Mouse (Mus musculus): Measurements from ENCODE around the gene Coro2a. TPM values are rescaled to one million over a fixed set of nuclear protein-coding genes. Genes with fewer than 3 reads are reported as not detected.

Coro2a gene
- polyA plus RNA-seq, 2 experiments: 2.2 to 3.2 TPM

DNA sequence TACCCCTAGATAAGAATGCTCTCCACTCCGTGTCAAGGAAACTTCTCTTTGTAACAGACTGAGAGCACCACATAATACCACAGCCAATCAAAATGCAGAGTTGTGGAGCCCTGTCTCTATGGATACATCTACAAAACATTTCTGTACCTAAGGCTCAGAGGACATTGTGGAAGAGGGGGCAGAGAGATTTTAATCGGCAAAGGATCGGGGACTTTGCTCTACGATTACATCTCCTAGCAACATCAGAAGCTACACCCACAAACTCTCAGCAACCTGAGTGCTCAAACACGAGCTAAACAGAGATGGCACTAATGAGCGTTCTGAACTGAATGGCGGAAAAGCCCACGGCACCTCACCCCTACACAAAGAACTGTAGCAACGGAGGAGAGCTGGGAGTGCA is 30.3 kb downstream of the Coro2a start:
- TF ChIP-seq POLR2A (IDR thresholded peaks at IDR 0.05; ENCODE audit: borderline replicate concordance, extremely low read depth, insufficient read depth, insufficient read length): no peak
- no peak for DNase-seq (ENCODE audit: low spot score)
- no peak for ATAC-seq (ENCODE audit: low FRiP score, low read depth)

GRCm38 (mm10) chr4:46569671-46570070 is 32.3 kb downstream of the Coro2a start:
- no peaks in the 10 kb centered on the region for H3K36me3 ChIP-seq (ENCODE audit: control insufficient read depth, insufficient read depth, low read length)
- H3K27me3 ChIP-seq (ENCODE audit: control insufficient read depth, insufficient read depth, low read length): no peaks in the 10 kb centered on the region
- H3K4me1 ChIP-seq (ENCODE audit: control insufficient read depth, insufficient read depth, low read length): peaks cover 2% of the 10 kb centered on the region; the same call in 1 of the 2 replicates
- no peak overlapping the region for H3K4me2 ChIP-seq (replicated peaks; ENCODE audit: low read depth, low read length, severe bottlenecking)
- H3K9me3 ChIP-seq (ENCODE audit: control insufficient read depth, low read length): no peaks in the 10 kb centered on the region
- TF ChIP-seq POLR2A (IDR thresholded peaks at IDR 0.05; ENCODE audit: borderline replicate concordance, extremely low read depth, insufficient read depth, insufficient read length): no peak
- no peak for DNase-seq (ENCODE audit: low spot score)
- no peak overlapping the region for H3K27ac ChIP-seq (replicated peaks; ENCODE audit: low read depth, low read length)
- no peak overlapping the region for H3K9ac ChIP-seq (ENCODE audit: low read depth, low read length, severe bottlenecking)
- no peak for ATAC-seq (ENCODE audit: low FRiP score, low read depth)
- no peak overlapping the region for H3K4me3 ChIP-seq (replicated peaks; ENCODE audit: low read length)
- 49% methylated on average over 5 of the region's 5 CpGs for WGBS

More for the DNA sequence above, 30.3 kb downstream of the Coro2a start:
- Histone ChIP-seq H3K9me3 (ENCODE audit: control insufficient read depth, low read length) (no peaks in the 10 kb centered on the region), H3K36me3 (ENCODE audit: control insufficient read depth, insufficient read depth, low read length) (no peaks in the 10 kb centered on the region), H3K9ac (ENCODE audit: low read depth, low read length, severe bottlenecking) (no peak overlapping the region), H3K27ac (replicated peaks; ENCODE audit: low read depth, low read length) (no peak overlapping the region), H3K27me3 (ENCODE audit: control insufficient read depth, insufficient read depth, low read length) (no peaks in the 10 kb centered on the region), H3K4me2 (replicated peaks; ENCODE audit: low read depth, low read length, severe bottlenecking) (no peak overlapping the region), H3K4me3 (replicated peaks; ENCODE audit: low read length) (no peak overlapping the region), H3K4me1 (ENCODE audit: control insufficient read depth, insufficient read depth, low read length) (peaks cover 3% of the 10 kb centered on the region; the same call in 1 of the 2 replicates)
- WGBS: 88% methylated on average over 9 of the region's 9 CpGs

GRCm38 (mm10) chr4:46568169-46568568 is 33.8 kb downstream of the Coro2a start:
- H3K9ac ChIP-seq (ENCODE audit: low read depth, low read length, severe bottlenecking): no peak overlapping the region
- DNase-seq (ENCODE audit: low spot score) (no peak), ATAC-seq (ENCODE audit: low FRiP score, low read depth) (no peak)
- no peaks in the 10 kb centered on the region for H3K4me1 ChIP-seq (ENCODE audit: control insufficient read depth, insufficient read depth, low read length)
- no peak overlapping the region for H3K4me2 ChIP-seq (replicated peaks; ENCODE audit: low read depth, low read length, severe bottlenecking)
- no peaks in the 10 kb centered on the region for H3K36me3 ChIP-seq (ENCODE audit: control insufficient read depth, insufficient read depth, low read length)
- no peak overlapping the region for H3K27ac ChIP-seq (replicated peaks; ENCODE audit: low read depth, low read length)
- no peaks in the 10 kb centered on the region for H3K27me3 ChIP-seq (ENCODE audit: control insufficient read depth, insufficient read depth, low read length)
- WGBS: 89% methylated on average over 8 of the region's 8 CpGs
- TF ChIP-seq POLR2A (IDR thresholded peaks at IDR 0.05; ENCODE audit: borderline replicate concordance, extremely low read depth, insufficient read depth, insufficient read length): no peak
- no peak overlapping the region for H3K4me3 ChIP-seq (replicated peaks; ENCODE audit: low read length)
- no peaks in the 10 kb centered on the region for H3K9me3 ChIP-seq (ENCODE audit: control insufficient read depth, low read length)

- Histone ChIP-seq H3K4me3 (replicated peaks; ENCODE audit: low read length) (no peak overlapping the region), H3K4me1 (ENCODE audit: control insufficient read depth, insufficient read depth, low read length) (no peaks in the 10 kb centered on the region), H3K4me2 (replicated peaks; ENCODE audit: low read depth, low read length, severe bottlenecking) (no peak overlapping the region), H3K36me3 (ENCODE audit: control insufficient read depth, insufficient read depth, low read length) (no peaks in the 10 kb centered on the region), H3K9ac (ENCODE audit: low read depth, low read length, severe bottlenecking) (no peak overlapping the region), H3K9me3 (ENCODE audit: control insufficient read depth, low read length) (no peaks in the 10 kb centered on the region), H3K27ac (replicated peaks; ENCODE audit: low read depth, low read length) (no peak overlapping the region), H3K27me3 (ENCODE audit: control insufficient read depth, insufficient read depth, low read length) (no peaks in the 10 kb centered on the region)
- DNase-seq (ENCODE audit: low spot score): no peak
- TF ChIP-seq POLR2A (IDR thresholded peaks at IDR 0.05; ENCODE audit: borderline replicate concordance, extremely low read depth, insufficient read depth, insufficient read length): no peak
- ATAC-seq (ENCODE audit: low FRiP score, low read depth): no peak
- 72% methylated on average over 8 of the region's 8 CpGs for WGBS
Observed at GRCm38 (mm10) chr4:46566931-46567671, 34.9 kb downstream of the Coro2a start.

DNA sequence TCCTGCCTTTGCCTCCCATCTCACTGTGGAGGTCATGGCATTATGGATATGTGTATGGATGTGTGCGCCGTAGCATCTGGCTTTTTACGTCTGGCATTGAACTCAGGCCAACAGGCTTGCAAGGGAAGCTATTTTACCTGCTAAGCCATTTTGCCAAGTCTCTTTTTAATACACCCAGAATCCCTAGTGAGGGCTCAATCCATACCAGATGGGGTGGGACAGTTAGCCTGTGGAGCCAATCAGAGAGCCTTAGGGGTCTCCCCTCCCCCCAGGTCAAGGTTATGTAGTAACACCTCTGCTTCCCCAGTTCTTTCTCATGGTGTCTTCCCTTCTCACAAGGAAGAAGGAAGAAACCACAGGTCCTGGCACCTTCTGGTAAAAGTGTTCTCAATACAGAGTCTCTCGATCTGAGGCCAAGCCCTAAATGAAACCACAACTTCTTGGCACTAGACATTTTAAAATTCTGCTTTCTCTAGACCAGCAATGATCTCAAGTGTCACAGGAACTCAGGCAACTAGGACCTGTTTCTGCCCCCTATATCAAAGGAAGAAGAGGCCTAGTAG is 36.5 kb downstream of the Coro2a start:
- Histone ChIP-seq H3K9me3 (ENCODE audit: control insufficient read depth, low read length) (no peaks in the 10 kb centered on the region), H3K4me3 (replicated peaks; ENCODE audit: low read length) (no peak overlapping the region), H3K27me3 (ENCODE audit: control insufficient read depth, insufficient read depth, low read length) (no peaks in the 10 kb centered on the region), H3K4me2 (replicated peaks; ENCODE audit: low read depth, low read length, severe bottlenecking) (no peak overlapping the region), H3K4me1 (ENCODE audit: control insufficient read depth, insufficient read depth, low read length) (no peaks in the 10 kb centered on the region), H3K27ac (replicated peaks; ENCODE audit: low read depth, low read length) (no peak overlapping the region), H3K9ac (ENCODE audit: low read depth, low read length, severe bottlenecking) (no peak overlapping the region), H3K36me3 (ENCODE audit: control insufficient read depth, insufficient read depth, low read length) (no peaks in the 10 kb centered on the region)
- 64% methylated on average over 4 of the region's 4 CpGs for WGBS
- TF ChIP-seq POLR2A (IDR thresholded peaks at IDR 0.05; ENCODE audit: borderline replicate concordance, extremely low read depth, insufficient read depth, insufficient read length): no peak
- DNase-seq (ENCODE audit: low spot score) (no peak), ATAC-seq (ENCODE audit: low FRiP score, low read depth) (no peak)

Data from limb, embryonic 14.5 days (tissue).